Mouse (Mus musculus) urinary bladder, postnatal 10 days (tissue): ENCODE measurements at regions not wholly inside any gene's neighbourhood (a gene's known extent, or its start where the extent isn't known, plus 50 kb on each side); places are given as distances from the start of the nearest gene placed in this dataset.

Source experiments
- DNase-seq: peaks from one replicate; pipeline ENCODE4 v3.0.0; 2022; ENCODE audit warnings: low spot score

- DNase-seq: no peak
Measured at GRCm38 (mm10) chr1:193647371-193648270, 277.5 kb upstream of the Camk1g start.

DNA sequence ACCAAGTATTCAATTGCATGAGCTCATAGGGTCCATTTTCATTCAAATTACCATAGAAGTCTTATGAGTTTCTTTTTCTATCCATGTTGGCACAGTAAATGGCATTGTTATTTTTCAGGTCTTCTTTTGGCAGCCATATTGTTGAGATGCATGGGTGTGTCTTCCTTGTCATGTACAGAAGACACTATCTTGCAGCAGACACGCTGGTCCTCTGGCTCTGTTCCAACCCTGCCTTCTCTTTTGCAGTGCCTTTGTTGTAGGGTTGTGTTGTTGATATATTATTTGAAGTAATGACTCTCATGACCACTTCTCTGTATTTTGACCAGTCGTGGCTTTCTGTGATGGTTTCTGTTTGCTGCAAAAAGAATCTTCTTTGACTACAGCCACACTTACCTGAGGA lies 274.4 kb upstream of the Camk1g start:
- no peak for DNase-seq

DNA sequence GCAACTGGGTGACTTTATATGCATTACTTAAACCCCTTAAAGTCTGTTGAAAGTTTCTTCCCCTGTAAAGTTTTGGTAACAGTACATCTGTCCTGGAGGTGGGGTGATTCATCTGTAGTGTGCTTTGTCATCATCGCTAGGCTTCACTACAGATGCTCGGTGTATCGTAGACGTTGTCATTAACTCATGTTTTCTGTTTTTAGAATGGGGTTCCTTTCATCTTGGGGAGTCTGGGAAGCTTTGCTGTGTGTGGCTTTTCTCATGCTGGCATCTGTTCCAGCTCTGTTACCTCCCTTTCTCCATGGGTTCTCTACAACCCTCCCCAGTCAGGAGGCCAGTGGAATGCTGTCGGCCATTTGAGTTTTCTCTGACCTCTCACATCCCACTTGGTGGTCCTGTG lies 266.4 kb upstream of the Camk1g start:
- DNase-seq: no peak

- DNase-seq: no peak
Measured at GRCm38 (mm10) chr1:193632115-193632514, 262.0 kb upstream of the Camk1g start.

DNA sequence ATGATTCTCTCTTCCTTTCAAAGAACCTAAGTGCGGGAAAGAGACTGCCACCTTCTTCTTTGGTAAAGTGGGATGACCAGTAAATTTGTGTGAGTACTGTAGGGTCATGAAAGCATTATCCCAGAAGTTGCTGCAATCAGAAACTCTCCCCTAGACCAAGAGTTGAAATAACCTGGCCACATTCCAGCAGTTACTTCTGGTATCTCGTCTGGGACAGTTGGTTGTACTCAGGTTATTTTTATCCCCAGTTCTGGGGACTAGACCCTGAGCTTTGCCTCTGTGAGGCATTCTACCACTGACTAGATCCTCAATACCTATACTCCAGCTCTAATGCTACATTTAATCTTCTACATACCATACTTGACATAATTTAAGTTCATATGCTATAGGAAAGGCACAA lies 259.8 kb upstream of the Camk1g start:
- no peak for DNase-seq

GRCm38 (mm10) chr1:193626924-193627849 lies 257.1 kb upstream of the Camk1g start:
- no peak for DNase-seq

- DNase-seq: no peak
Measured at GRCm38 (mm10) chr1:193625101-193625956, 255.2 kb upstream of the Camk1g start.

DNA sequence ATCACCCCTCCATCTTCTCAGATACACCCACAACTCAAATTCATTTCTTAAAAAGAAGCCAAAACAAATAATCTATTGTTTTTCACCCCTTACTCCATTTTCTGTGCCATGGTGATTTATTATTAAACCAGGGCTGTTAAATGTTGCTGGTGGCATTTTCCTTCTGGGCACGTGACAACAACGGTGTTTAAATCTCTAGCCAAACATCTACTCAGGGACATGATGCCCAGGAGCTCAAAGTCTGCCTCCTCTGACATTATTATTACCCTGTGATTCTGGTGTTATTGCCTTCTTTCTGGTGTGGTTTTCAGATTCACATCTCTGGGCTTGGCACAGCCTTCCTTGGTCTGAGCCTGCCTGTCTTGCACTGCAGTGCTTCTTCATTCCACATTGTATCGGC lies 253.5 kb upstream of the Camk1g start:
- no peak for DNase-seq

- no peak for DNase-seq
Measured at GRCm38 (mm10) chr1:193618250-193618649, 248.2 kb upstream of the Camk1g start.

GRCm38 (mm10) chr1:193610471-193610870 lies 240.4 kb upstream of the Camk1g start:
- no peak for DNase-seq

DNA sequence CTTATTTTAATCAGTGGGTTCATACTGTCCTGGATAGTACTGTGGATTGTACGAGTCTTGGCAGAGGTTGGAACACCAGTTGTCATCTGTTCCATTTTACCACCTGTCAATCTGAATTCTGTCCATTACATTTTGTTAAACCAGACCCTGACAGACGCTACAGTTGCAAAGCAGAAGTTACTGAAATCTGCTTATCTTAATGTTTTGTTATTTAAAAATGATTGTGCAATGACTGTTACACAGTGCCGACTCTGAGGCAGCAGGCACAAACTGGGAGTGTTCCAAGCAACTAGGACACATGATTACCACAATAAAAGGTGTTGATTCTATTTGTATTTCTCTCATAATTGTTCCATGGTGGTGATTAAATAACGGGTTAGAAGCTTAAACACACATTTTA lies 229.8 kb upstream of the Camk1g start:
- no peak for DNase-seq

DNA sequence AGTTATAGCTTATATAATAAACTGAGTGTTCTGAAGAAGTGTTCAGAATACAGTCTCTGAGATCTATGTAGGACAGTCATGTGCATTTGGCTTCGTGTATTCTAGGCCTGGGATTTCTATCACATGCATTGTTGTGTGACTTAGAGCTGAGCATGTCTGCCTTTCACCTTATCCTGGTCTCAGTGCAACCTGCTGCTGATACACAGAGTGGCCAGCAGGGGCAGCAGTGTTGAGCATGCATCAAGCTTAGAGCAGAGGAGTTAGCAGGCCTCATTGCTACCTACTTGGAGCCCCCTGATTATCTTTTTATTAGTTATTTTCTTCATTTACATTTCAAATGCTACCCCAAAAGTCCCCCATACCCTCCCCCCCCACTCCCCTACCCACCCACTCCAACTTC lies 229.1 kb upstream of the Camk1g start:
- no peak for DNase-seq

- DNase-seq: no peak
Measured at GRCm38 (mm10) chr1:193590301-193590829, 220.3 kb upstream of the Camk1g start.

- no peak for DNase-seq
Measured at GRCm38 (mm10) chr1:193588477-193589464, 218.7 kb upstream of the Camk1g start.

GRCm38 (mm10) chr1:193587317-193587716 lies 217.2 kb upstream of the Camk1g start:
- DNase-seq: no peak

DNA sequence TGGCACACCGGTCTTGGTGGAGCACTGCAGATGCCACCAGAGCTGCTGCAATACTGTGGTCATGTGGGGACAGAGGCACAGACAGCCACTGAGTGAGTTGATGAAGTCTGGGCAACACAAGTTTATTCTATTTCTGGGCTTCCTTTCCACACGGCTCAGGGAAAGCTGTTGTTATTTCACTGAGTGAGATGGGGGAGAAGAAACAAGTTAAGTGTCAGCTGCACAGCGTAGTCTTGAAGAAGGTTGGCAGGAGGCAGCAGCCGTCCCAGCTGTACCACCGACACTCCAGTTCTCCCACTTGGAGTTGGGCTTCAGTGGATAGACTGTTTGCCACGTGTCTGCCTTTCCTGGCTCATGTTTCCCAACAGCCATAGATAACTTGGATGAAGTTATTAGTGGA lies 216.8 kb upstream of the Camk1g start:
- DNase-seq: no peak

DNA sequence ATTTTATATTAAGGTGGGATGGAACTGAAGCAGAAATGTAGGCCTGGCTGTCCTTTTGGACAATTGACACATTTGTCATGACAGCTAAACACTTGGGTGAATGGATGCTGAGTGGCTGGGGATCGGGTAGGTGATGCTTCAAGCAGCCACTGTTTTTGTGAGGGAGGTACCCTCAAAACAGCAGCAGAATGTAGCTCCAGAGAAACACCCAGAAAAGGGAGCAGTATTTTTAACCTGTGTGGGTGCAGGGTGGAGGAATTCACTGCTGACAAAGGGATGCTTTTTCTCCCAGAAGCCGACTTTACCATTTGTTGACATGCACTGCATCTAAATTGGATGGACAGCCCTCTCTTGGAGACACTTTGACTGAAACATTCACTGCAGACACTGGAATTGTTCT lies 213.7 kb upstream of the Camk1g start:
- DNase-seq: no peak

DNA sequence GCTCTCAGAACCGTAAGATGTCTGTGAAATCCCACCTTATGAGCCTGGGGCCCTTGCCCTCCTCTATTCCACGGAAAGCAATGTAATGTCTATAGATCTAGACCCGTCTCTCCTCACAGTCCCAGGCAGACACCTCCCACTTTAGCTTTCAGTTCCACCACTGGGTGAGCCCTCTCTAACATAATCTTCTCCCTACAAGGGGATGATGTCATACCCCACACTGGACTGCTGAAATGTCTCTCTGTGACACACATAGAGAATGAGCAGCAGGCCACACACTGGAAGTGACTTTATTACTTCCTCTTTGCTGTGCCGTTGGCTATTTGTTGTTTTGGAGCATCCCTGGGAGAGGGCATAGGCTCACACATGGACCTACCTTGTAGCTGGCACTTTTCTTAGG lies 210.3 kb upstream of the Camk1g start:
- DNase-seq: no peak

DNA sequence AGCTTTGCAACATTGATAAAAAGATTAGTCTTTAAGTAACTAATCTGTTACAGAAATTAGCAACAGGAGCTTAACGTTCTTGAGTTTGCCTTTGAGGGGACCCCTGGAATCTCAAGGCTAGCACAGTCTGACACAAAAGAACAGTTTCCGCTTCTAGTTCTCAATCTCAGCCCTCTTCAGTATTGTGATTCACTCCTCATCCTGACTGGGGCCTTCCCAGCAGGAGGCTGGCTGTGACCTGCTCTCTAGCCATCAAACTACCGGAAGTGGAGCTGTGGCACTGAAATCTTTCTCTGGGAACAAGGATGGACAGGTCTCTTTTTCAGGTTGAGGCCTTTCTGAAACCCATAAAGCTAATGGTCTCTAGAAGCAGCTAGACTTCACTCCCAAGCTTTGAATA lies 209.6 kb upstream of the Camk1g start:
- DNase-seq: no peak

DNA sequence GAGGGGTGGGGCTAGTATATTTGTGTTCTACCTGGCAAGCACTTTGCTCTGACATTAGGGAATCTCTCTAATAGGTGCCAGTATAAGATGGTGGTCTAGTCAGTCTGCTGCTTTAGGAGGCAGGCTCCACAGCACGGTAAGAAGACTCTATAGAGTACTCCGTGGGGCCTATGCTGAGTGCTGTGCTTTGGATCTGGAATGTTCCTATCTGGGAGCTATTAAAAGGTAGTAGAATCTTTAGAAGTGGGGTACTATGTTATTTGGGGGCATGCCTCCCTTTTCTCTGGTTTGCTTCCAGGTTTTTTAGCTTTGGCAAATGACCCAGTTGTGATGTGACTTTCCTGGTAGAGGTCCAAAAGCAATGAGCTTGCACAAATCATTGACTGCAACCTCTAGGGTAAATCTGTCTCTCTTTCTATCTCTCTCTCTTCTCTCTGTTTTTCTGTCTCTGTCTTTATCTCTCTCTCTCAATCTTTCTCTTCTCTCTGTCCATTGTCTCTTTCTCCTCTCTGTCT lies 208.6 kb upstream of the Camk1g start:
- DNase-seq: no peak
